Comparison of ENCODE assay signal across 8 mouse cellular contexts in genomic region chr2:72980337-72981074, GRCm38 (mm10). TPM values are rescaled to one million over a fixed set of nuclear protein-coding genes. Genes with fewer than 3 reads are reported as not detected.
DNase-seq lines count a peak whose midpoint lies in the region; ATAC-seq lines count a peak whose summit lies in the region.

TSS of gene Sp3 (minus strand) at chr2:72980446.

- H3K9me3 ChIP-seq in lung, embryonic 16.5 days (ENCODE audit: control insufficient read depth, low read length): no peaks in the 10 kb centered on the region

- WGBS in lung, embryonic 16.5 days: under 1% methylated on average over 58 of the region's 64 CpGs

- H3K4me3 ChIP-seq in lung, embryonic 16.5 days (ENCODE audit: low read length): peak within 1 kb of the TSS; percentile 99

- no peaks in the 10 kb centered on the region for H3K36me3 ChIP-seq in lung, embryonic 16.5 days (ENCODE audit: control insufficient read depth, insufficient read depth, low read length)

- peak within 1 kb of the TSS; percentile 100 for H3K9ac ChIP-seq in lung, embryonic 16.5 days (ENCODE audit: low read length)

- ATAC-seq in hematopoietic stem cell, adult 5-6 weeks (replicated peaks in 1 of 2; ENCODE audit: insufficient read depth in 1 of 2, low FRiP score in 2 of 2, low TSS enrichment in 1 of 2, low read depth in 1 of 2, poor library complexity in 2 of 2, severe bottlenecking in 2 of 2): peak; percentile 79 to 83
- ATAC-seq in lung, embryonic 16.5 days (ENCODE audit: low read depth): peak; percentile 85

- H3K4me2 ChIP-seq in lung, embryonic 16.5 days (ENCODE audit: low read depth, low read length): peak within 1 kb of the TSS; percentile 72

- peak; percentile 91 for DNase-seq in MEL-GATA-1-ER (ENCODE audit: extremely low read depth, low read depth)
- peak; percentile 97 for DNase-seq in cerebellum, adult 8-10 months
- DNase-seq in forelimb bud, embryonic 11.5 days (ENCODE audit: low read depth, low spot score): peak; percentile 98
- DNase-seq in layer of hippocampus, adult 9-10 months (ENCODE audit: low spot score): peak; percentile 87
- peak; percentile 90 for DNase-seq in ovary, postnatal 10 days (ENCODE audit: low spot score)
- DNase-seq in thymus, postnatal 10 days (ENCODE audit: low spot score in 2 of 2): peak; percentile 94 to 96

- H3K27me3 ChIP-seq in lung, embryonic 16.5 days (ENCODE audit: control insufficient read depth, insufficient read depth, low read depth, low read length): no peaks in the 10 kb centered on the region

- H3K4me1 ChIP-seq in lung, embryonic 16.5 days (replicated peaks; ENCODE audit: control insufficient read depth, insufficient read depth, low read length): peaks cover 14% of the 10 kb centered on the region

- H3K27ac ChIP-seq in lung, embryonic 16.5 days (ENCODE audit: low read length): peak within 1 kb of the TSS; percentile 100

RNA-seq across cellular contexts. Expression of gene Sp3, which starts in this region (rescaled TPM):
- total RNA-seq in hematopoietic stem cell, adult 5-6 weeks (2017): 160 and 167 TPM in 2 replicates
- 59.4 TPM in 2 replicates for polyA plus RNA-seq in lung, embryonic 16.5 days (2015; fragmentation: Nextera tagmentation; extraction: Ambion mirVana)

Comparison
In these comparisons a context has a peak if more than half of its experiments do, and no peak if none do; other contexts are left out.
1. Peak in every context shown above with its lines: DNase-seq, ATAC-seq, H3K4me3 ChIP-seq and H3K27ac ChIP-seq.